Mouse (Mus musculus): ENCODE results near the gene Mrps2.
"Not testable (repeated sequence)": the region's sequence is repeated elsewhere in the genome, so short reads cannot be mapped to it uniquely, and the experiment has no call there.

Gene Mrps2

GRCm38 (mm10) chr2:28467860-28468485, at the start of gene Mrps2:
Mrps2 (plus strand) TSS chr2:28468066.
- DNase-seq: peak; percentile 91

- DNase-seq: peak; percentile 93
These were observed 48.0 kb upstream of the Mrps2 start for GRCm38 (mm10) chr2:28419898-28420297.

DNA sequence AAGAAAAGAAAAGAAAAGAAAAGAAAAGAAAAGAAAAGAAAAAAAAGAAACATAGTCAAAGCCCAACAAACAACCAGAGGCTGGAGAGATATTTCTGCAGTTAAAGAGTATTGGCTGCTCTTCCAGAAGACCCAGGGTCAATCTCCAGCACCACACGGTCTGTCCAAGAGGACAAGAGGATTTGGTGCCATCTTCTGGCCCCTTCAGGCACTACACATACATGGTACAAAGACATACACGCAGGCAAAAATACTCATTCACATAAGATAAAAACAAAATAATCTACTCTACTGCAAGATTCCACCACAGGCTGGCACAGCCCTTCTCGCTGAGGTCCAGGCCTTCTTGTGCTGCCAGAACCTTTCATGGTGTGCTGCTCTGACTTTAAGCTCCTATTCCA, 44.7 kb upstream of the Mrps2 start:
- peak; percentile 63 for DNase-seq

DNA sequence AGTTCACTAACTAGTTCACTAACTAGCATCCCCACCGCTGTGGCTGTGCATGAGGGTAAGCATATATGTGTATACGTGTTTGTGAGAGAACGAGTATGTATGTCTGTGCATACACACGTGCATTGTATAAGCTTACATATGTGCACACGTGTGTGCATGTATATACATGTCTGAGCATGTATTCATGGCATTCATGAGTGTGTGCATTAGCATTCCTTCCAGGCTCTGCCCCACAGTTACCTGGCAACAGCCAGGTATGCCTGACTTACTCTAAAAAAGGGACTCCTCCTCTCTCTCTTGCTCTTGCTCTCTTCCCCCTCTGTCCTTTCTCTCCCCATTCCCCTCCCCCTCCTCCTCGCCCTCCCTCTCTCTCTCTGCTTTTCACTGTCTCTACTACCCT, 40.6 kb upstream of the Mrps2 start:
- DNase-seq: no peak

DNA sequence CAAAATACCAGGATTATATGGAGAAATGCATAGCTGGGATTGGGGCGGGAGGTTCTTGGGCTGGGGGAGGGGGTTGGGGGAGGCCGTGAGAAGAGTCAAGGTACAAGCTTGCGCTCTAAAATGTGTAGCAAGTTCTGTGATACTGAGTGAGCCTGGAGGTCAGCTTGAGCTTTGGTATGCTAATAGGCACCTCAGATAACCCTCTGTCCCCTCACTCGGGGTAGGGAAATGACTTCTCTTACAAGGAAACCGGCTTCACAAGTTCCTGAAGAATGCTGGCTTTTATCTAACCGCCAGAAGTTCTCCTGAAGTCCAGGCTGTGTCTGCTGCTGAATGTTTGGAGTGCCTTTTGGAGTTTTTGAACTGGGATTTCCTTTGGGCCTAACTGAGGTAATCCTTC, 37.0 kb upstream of the Mrps2 start:
- DNase-seq: no peak

GRCm38 (mm10) chr2:28432811-28433210, 35.1 kb upstream of the Mrps2 start:
- DNase-seq: peak; percentile 72

- DNase-seq: no peak
These were observed 34.4 kb upstream of the Mrps2 start for GRCm38 (mm10) chr2:28433512-28433911.

DNA sequence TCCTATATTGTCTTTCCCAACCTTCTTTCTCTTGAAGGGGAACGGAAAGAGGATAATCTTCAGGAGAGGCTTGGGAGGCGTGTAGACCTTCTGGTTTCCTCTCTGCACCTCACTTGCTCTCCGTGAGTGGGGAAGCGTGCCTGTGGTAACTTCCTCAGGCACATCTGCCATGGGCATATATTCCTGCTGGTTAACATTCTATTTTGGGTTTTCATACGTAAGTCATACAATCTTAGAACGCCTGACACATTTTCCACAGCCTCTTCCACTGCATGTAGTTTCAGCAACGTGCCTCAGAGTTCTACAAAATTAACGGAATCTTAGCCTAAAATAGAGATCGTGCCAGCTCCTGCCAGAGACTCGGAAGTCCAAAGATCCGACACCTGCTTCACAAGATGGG, 32.5 kb upstream of the Mrps2 start:
- DNase-seq: no peak

DNA sequence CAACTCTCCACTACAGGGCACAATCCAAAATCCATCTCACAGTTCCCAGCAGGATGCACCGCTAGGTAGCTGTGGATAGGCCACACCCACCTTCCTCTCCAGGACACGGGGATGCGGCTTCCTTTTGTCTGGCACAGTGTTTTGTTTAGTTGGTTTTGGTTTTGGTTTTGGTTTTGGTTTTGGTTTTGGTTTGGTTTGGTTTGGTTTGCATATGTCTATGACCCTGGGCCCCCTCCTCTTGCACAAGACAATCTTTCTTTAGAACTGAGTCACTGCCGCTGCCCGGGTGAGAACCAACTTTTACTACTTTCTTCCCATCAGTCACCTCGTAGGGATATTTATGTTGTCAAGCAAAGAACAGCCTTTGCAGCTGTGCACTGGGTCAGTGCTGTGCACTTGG, 27.0 kb upstream of the Mrps2 start:
- no peak for DNase-seq

GRCm38 (mm10) chr2:28445082-28445481, 22.8 kb upstream of the Mrps2 start:
- no peak for DNase-seq

GRCm38 (mm10) chr2:28446181-28446514, 21.7 kb upstream of the Mrps2 start:
- DNase-seq: no peak

DNA sequence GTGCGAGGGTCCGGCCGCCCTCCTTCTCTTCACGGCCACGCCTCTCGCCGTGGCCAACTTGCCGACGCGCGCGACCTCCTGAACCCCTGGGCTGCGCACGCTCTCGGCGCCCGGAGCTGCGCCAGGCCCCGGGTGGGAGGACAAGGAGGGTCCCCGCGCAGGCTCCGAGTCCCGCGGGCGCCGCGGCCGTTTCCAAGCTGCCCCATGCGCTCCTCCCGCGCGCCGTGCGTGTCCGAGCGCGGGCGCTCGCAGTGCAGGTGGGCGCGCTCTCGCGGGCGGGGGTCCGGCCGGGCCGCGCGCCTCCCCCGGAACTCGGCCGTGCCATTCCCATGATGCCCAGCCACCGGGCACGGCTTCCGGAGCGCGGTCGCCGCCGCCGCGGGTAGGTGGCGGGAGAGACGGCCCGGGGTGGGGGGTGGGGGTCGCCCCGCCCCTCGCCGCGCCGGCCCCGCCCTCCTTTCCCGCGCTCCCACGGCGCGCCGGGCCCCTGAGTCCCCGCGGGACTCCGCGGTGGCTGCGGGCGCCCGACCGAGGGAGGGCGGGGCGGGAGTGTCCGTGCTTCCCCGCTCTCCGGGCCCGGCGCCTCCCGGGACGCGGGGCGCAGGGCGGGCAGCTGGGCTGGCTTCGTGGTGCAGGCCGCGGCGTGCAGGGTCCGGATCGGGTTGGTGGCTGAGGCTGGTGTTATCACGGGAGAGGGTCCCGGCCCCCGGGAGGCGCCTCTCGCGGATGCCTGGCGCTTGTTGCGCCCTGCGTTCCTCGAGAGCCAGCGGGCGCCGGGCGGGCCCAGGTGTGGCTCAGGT, 21.2 kb upstream of the Mrps2 start, which contains the start of gene Ppp1r26:
Ppp1r26 (plus strand) TSS at position 286 of the 800 bp plus-strand sequence.
- peak; percentile 35 for DNase-seq

GRCm38 (mm10) chr2:28447315-28447670, 20.6 kb upstream of the Mrps2 start:
- DNase-seq: no peak

DNA sequence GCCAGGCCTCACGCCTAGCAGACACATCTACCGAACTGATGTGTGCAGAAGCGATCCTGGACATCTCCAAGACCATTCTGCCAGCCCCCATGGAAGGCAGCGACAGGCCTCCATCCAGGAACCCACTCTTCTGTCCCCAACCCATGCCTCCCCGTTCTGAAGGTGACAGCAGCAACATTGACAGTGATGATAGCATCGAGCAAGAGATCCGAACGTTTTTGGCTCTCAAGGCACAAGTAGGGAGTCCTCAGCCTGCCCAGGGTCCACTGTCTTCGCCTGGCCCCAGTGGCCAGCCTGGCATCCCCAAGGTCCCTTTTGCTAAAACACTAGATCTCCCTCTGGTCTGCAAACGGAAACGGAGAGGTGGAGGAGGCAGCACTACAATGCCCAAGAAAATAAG, 16.2 kb upstream of the Mrps2 start:
- DNase-seq: no peak

DNA sequence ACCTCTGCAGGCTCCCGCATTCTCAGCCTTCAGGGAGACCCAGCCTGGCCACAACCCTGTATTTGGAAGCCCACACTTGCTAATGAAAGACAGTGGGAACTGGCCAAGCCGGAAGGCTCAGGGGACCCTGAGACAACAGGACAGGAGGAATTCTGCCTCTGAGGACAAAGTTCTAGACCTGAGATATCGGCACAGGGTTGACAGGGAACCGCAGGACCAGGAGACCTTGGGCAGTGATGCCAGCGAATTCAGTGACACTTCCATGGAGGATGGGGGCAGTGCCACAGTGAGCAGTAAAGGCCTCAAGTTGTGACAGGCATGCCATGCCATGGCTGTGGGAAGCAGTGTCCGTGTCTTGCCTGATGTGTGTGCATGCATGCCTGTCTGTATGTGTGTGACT, 14.3 kb upstream of the Mrps2 start:
- no peak for DNase-seq

GRCm38 (mm10) chr2:28456616-28457015, 11.2 kb upstream of the Mrps2 start:
- DNase-seq: no peak

- peak; percentile 70 for DNase-seq
These were observed 3.9 kb upstream of the Mrps2 start for GRCm38 (mm10) chr2:28463919-28464318.

DNA sequence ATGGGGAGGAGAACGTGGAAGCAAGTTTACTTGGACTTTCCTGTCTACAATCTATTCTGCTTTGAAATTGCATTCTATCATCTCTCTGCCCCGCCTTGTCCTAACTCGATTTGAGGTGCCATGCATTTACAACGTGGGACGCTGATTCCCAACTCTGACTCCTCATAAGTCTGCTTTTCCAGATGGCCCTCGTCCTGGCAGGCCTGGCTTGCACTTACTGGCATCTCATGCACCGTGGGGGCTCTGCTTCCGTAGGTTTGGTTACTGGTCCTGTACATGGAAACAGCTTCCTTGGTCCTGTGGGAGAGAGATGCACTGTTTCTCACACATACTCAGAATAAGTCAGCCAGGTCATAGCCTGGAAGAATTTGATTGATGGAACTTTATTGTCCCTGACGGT, 2.9 kb upstream of the Mrps2 start:
- DNase-seq: no peak

GRCm38 (mm10) chr2:28465836-28466518, 1.9 kb upstream of the Mrps2 start, which contains the start of gene 1700007K13Rik:
1700007K13Rik (minus strand) TSS chr2:28466332.
- DNase-seq: peak; percentile 72

DNA sequence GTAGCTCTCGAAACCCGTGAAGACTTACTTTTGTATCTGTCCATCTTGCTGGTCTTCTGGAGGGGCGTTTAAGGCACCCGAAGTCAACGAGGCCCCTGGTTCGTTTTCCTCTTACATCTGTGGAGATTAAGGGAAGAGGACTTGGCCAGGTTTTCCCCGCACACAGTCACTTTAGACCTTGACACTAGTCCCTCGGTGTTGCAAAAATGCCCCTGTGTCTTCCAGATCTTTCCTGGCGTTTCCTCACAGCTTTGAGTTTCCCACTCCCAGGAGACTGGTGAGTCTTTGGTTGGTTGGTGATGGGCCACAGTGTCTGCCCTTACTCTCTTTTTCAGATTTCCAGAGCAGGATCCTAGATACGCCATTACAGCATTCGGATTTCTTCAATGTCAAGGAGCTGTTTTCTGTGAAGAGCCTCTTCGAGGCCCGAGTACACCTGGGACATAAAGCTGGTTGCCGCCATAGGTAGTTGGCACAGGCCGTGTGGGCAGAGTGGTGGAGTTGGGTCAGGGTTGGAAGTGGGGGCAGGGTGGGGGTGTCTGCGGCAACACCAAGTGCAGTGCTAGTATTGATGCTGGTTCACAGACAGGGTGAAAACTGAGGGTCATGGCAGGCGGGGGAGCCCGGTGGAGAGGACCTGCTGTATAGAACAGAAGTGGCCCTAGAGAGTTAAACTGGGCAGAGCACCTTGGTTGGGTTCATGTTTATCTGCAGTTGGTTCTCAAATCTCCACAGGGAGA, 790 bp downstream of the Mrps2 start:
- DNase-seq: no peak

DNA sequence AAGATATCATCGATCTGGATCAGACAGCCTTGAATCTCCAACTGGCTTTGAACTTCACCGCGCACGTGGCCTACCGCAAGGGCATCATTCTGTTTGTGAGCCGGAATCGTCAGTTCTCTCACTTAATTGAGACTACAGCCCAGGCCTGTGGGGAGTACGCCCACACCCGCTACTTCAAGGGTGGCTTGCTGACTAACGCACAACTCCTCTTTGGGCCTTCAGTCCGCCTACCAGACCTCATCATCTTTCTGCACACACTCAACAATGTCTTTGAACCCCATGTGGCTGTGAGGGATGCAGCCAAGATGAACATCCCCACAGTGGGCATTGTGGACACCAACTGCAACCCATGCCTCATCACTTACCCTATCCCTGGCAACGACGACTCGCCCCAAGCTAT, 1.6 kb downstream of the Mrps2 start:
- no peak for DNase-seq

DNA sequence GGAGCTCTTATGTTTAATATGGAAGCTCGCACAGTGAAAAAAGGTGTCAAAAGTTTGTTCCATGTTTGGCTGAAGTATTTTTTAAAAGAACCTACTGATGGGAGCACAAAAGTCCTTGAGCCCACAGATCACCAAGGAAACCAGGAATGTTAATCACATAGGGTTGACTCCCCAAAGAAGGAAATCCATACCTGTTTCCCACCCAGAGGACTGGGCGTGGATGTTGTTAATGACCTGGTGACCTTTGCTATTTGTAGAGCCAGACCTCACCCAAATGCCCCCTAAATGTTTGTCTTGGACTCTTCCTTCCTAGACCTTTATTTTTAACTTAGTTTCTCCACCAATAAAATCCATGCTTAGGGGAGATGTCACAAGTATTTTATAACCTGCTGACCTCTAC, 2.7 kb downstream of the Mrps2 start:
- DNase-seq: no peak

- not testable (repeated sequence) for DNase-seq
These were observed 4.1 kb downstream of the Mrps2 start for GRCm38 (mm10) chr2:28472011-28472410.
